Mouse (Mus musculus) gastrocnemius, postnatal 14 days (tissue): ENCODE measurements around the gene Med19. TPM values are rescaled to one million over a fixed set of nuclear protein-coding genes. Genes with fewer than 3 reads are reported as not detected.
"Not testable (repeated sequence)": the region's sequence is repeated elsewhere in the genome, so short reads cannot be mapped to it uniquely, and the experiment has no call there.

Experiments
- DNase-seq: peaks from one replicate; pipeline ENCODE4 v3.0.0; 2021; ENCODE audit warnings: mixed read lengths
- intact Hi-C: fragments of 180-260 bp; cut with DNase I; formaldehyde crosslinking; loops from one replicate; pipeline ENCODE4 v1.15.1; 2025; ENCODE audit warnings: low total_unique reads
- total RNA-seq, 2 experiments: library from RNA; stranded (reverse); gene quantifications; 2 replicates each; pipeline ENCODE4 v1.2.3; 2021

Gene Med19
- total RNA-seq, 2 experiments from 2014 or later = 7.4 to 9.9 TPM

GRCm38 (mm10) chr2:84714811-84715561 lies 36.8 kb downstream of the Med19 start, which contains the start of gene Zdhhc5:
Zdhhc5 (minus strand) TSS chr2:84715180.
- DNase-seq = peak; percentile 99
- intact Hi-C loops = no loop called here

- peak; percentile 73 for DNase-seq
- intact Hi-C loops = no loop called here
Observed at GRCm38 (mm10) chr2:84715562-84716361, 37.6 kb downstream of the Med19 start.

- no peak for DNase-seq
- intact Hi-C loops = no loop called here
Observed at GRCm38 (mm10) chr2:84716423-84717355, 38.5 kb downstream of the Med19 start.

GRCm38 (mm10) chr2:84717357-84717756 lies 39.2 kb downstream of the Med19 start:
- intact Hi-C loops = no loop called here
- no peak for DNase-seq

- intact Hi-C loops = no loop called here
- no peak for DNase-seq
Observed at GRCm38 (mm10) chr2:84720718-84721117, 42.5 kb downstream of the Med19 start.

- intact Hi-C loops = no loop called here
- no peak for DNase-seq
Observed at GRCm38 (mm10) chr2:84721182-84721581, 43.0 kb downstream of the Med19 start.

GRCm38 (mm10) chr2:84723856-84724255 lies 45.7 kb downstream of the Med19 start:
- intact Hi-C loops = no loop called here
- no peak for DNase-seq

- intact Hi-C loops = no loop called here
- no peak for DNase-seq
Observed at GRCm38 (mm10) chr2:84725770-84726169, 47.6 kb downstream of the Med19 start.

GRCm38 (mm10) chr2:84726716-84727115 lies 48.5 kb downstream of the Med19 start:
- intact Hi-C loops = no loop called here
- DNase-seq = no peak

GRCm38 (mm10) chr2:84727172-84727858 lies 49.1 kb downstream of the Med19 start, which contains the start of gene Clp1:
Clp1 (minus strand) TSS chr2:84727350.
- DNase-seq = peak; percentile 95
- intact Hi-C loops = no loop called here

GRCm38 (mm10) chr2:84728191-84728590 lies 50.0 kb downstream of the Med19 start:
- intact Hi-C loops, DNase-seq: not testable (repeated sequence)

- intact Hi-C loops = no loop called here
- DNase-seq = no peak
Observed at GRCm38 (mm10) chr2:84731206-84731605, 53.0 kb downstream of the Med19 start.

- intact Hi-C loops = no loop called here
Observed at GRCm38 (mm10) chr2:84732394-84732793, 54.2 kb downstream of the Med19 start.

GRCm38 (mm10) chr2:84733579-84734300 lies 55.5 kb downstream of the Med19 start, which contains the start of gene Ypel4:
Ypel4 (plus strand) TSS chr2:84734058.
- intact Hi-C loops = no loop called here
- DNase-seq = peak; percentile 36

More at GRCm38 (mm10) chr2:84732394-84732793, 54.2 kb downstream of the Med19 start:
- DNase-seq = no peak

- intact Hi-C loops = no loop called here
- DNase-seq = no peak
Observed at GRCm38 (mm10) chr2:84734351-84734864, 56.2 kb downstream of the Med19 start.

- no peak for DNase-seq
- intact Hi-C loops = no loop called here
Observed at GRCm38 (mm10) chr2:84734919-84735318, 56.7 kb downstream of the Med19 start.

- DNase-seq = no peak
- intact Hi-C loops = no loop called here
Observed at GRCm38 (mm10) chr2:84735346-84735920, 57.2 kb downstream of the Med19 start.
